Mouse (Mus musculus): ENCODE data around the gene Pglyrp2.

DNA sequence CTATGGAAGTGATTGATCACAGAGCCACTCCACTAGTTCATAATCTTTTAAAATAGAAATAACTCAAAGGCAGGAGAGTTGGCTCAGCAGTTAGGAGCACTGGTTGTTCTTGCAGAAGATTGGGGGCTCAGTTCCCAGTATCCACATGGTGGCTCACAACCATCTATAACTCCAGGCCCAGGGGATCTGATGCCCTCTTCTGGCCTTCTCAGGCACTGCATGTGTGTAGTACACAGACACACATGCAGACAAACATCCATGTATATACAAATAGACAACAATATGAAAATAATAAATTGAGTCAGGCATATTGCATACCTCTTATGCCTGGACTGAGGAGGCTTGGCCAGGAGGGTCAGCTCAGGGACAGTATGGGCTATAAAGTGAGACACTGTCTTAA lies 23.2 kb upstream of the Pglyrp2 start:
- TF ChIP-seq ZNF384 (IDR thresholded peaks at IDR 0.05; ENCODE audit: low read depth, low read length) (no peak), ZC3H11A (IDR thresholded peaks at IDR 0.05; ENCODE audit: borderline replicate concordance, low read depth, low read length) (no peak)

All from ES-E14 (cell line).